Mouse (Mus musculus): ENCODE results near the gene Adarb2. TPM values are rescaled to one million over a fixed set of nuclear protein-coding genes. Genes with fewer than 3 reads are reported as not detected.

Gene Adarb2
- polyA plus RNA-seq, 1 experiment from 2014 or later, result 24.7 TPM

- 47% methylated on average over 4 of the region's 4 CpGs for WGBS
- ATAC-seq (ENCODE audit: low FRiP score), result no peak
Observed at GRCm38 (mm10) chr13:8515979-8516715, 313.5 kb downstream of the Adarb2 start.

GRCm38 (mm10) chr13:8519204-8519603 lies 316.5 kb downstream of the Adarb2 start:
- no peaks in the 10 kb centered on the region for H3K4me1 ChIP-seq
- no peak overlapping the region for H3K27ac ChIP-seq (replicated peaks)
- no peak overlapping the region for H3K4me2 ChIP-seq
- H3K9me3 ChIP-seq (replicated peaks), result no peaks in the 10 kb centered on the region
- no peak overlapping the region for H3K9ac ChIP-seq (replicated peaks)
- H3K36me3 ChIP-seq, result no peaks in the 10 kb centered on the region
- no peak overlapping the region for H3K4me3 ChIP-seq (replicated peaks)
- no peaks in the 10 kb centered on the region for H3K27me3 ChIP-seq (replicated peaks)
- ATAC-seq (ENCODE audit: low FRiP score), result no peak
- 70% methylated on average over 5 of the region's 5 CpGs for WGBS

More at GRCm38 (mm10) chr13:8515979-8516715, 313.5 kb downstream of the Adarb2 start:
- H3K9ac ChIP-seq (replicated peaks), result no peak overlapping the region
- H3K27ac ChIP-seq (replicated peaks), result no peak overlapping the region
- no peaks in the 10 kb centered on the region for H3K9me3 ChIP-seq (replicated peaks)
- peaks cover 3% of the 10 kb centered on the region for H3K4me1 ChIP-seq
- H3K4me3 ChIP-seq (replicated peaks), result no peak overlapping the region
- no peaks in the 10 kb centered on the region for H3K36me3 ChIP-seq
- H3K4me2 ChIP-seq, result no peak overlapping the region
- no peaks in the 10 kb centered on the region for H3K27me3 ChIP-seq (replicated peaks)

- H3K4me1 ChIP-seq, result 0 out of 2 replicates have a peak, but pooled peaks cover 2% of the 10 kb centered on the region
- no peaks in the 10 kb centered on the region for H3K9me3 ChIP-seq (replicated peaks)
- no peaks in the 10 kb centered on the region for H3K27me3 ChIP-seq (replicated peaks)
- H3K4me3 ChIP-seq (replicated peaks), result no peak overlapping the region
- peak; percentile 53 for ATAC-seq (ENCODE audit: low FRiP score)
- no peaks in the 10 kb centered on the region for H3K36me3 ChIP-seq
- 34% methylated on average over 9 of the region's 9 CpGs for WGBS
- no peak overlapping the region for H3K4me2 ChIP-seq
- no peak overlapping the region for H3K9ac ChIP-seq (replicated peaks)
- no peak overlapping the region for H3K27ac ChIP-seq (replicated peaks)
Observed at GRCm38 (mm10) chr13:8525748-8526631, 323.3 kb downstream of the Adarb2 start.

GRCm38 (mm10) chr13:8534265-8535113 lies 331.8 kb downstream of the Adarb2 start:
- WGBS, result 79% methylated on average over 9 of the region's 9 CpGs
- no peak; the same call in 1 of the 2 replicates for ATAC-seq (ENCODE audit: low FRiP score)

GRCm38 (mm10) chr13:8538481-8538880 lies 335.8 kb downstream of the Adarb2 start:
- Histone ChIP-seq H3K36me3 (no peaks in the 10 kb centered on the region), H3K27ac (replicated peaks) (no peak overlapping the region), H3K4me3 (replicated peaks) (no peak overlapping the region), H3K4me1 (no peaks in the 10 kb centered on the region), H3K9ac (replicated peaks) (no peak overlapping the region), H3K27me3 (replicated peaks) (no peaks in the 10 kb centered on the region), H3K9me3 (replicated peaks) (no peaks in the 10 kb centered on the region), H3K4me2 (no peak overlapping the region)
- ATAC-seq (ENCODE audit: low FRiP score), result no peak
- WGBS, result 85% methylated on average over 2 of the region's 2 CpGs

More at GRCm38 (mm10) chr13:8534265-8535113, 331.8 kb downstream of the Adarb2 start:
- Histone ChIP-seq H3K4me1 (no peaks in the 10 kb centered on the region), H3K27me3 (replicated peaks) (no peaks in the 10 kb centered on the region), H3K4me3 (replicated peaks) (no peak overlapping the region), H3K4me2 (no peak overlapping the region), H3K9me3 (replicated peaks) (no peaks in the 10 kb centered on the region), H3K27ac (replicated peaks) (no peak overlapping the region), H3K36me3 (no peaks in the 10 kb centered on the region), H3K9ac (replicated peaks) (no peak overlapping the region)

- no peaks in the 10 kb centered on the region for H3K4me1 ChIP-seq
- no peaks in the 10 kb centered on the region for H3K36me3 ChIP-seq
- no peak overlapping the region for H3K4me3 ChIP-seq (replicated peaks)
- H3K9ac ChIP-seq (replicated peaks), result no peak overlapping the region
- no peak overlapping the region for H3K27ac ChIP-seq (replicated peaks)
- H3K4me2 ChIP-seq, result no peak overlapping the region
- 92% methylated on average over 10 of the region's 10 CpGs for WGBS
- ATAC-seq (ENCODE audit: low FRiP score), result no peak
- H3K27me3 ChIP-seq (replicated peaks), result no peaks in the 10 kb centered on the region
- no peaks in the 10 kb centered on the region for H3K9me3 ChIP-seq (replicated peaks)
Observed at GRCm38 (mm10) chr13:8538896-8539295, 336.2 kb downstream of the Adarb2 start.

GRCm38 (mm10) chr13:8542684-8543083 lies 340.0 kb downstream of the Adarb2 start:
- 92% methylated on average over 2 of the region's 2 CpGs for WGBS
- H3K27ac ChIP-seq (replicated peaks), result no peak overlapping the region
- no peak overlapping the region for H3K9ac ChIP-seq (replicated peaks)
- H3K4me2 ChIP-seq, result no peak overlapping the region
- H3K27me3 ChIP-seq (replicated peaks), result no peaks in the 10 kb centered on the region
- H3K4me3 ChIP-seq (replicated peaks), result no peak overlapping the region
- H3K9me3 ChIP-seq (replicated peaks), result no peaks in the 10 kb centered on the region
- no peaks in the 10 kb centered on the region for H3K36me3 ChIP-seq
- ATAC-seq (ENCODE audit: low FRiP score), result no peak
- no peaks in the 10 kb centered on the region for H3K4me1 ChIP-seq

GRCm38 (mm10) chr13:8552242-8552641 lies 349.6 kb downstream of the Adarb2 start:
- 85% methylated on average over 2 of the region's 2 CpGs for WGBS
- no peak overlapping the region for H3K4me3 ChIP-seq (replicated peaks)
- H3K27me3 ChIP-seq (replicated peaks), result no peaks in the 10 kb centered on the region
- H3K9me3 ChIP-seq (replicated peaks), result no peaks in the 10 kb centered on the region
- ATAC-seq (ENCODE audit: low FRiP score), result no peak
- no peak overlapping the region for H3K9ac ChIP-seq (replicated peaks)
- no peak overlapping the region for H3K4me2 ChIP-seq
- H3K36me3 ChIP-seq, result no peaks in the 10 kb centered on the region
- H3K4me1 ChIP-seq, result no peaks in the 10 kb centered on the region
- H3K27ac ChIP-seq (replicated peaks), result no peak overlapping the region

GRCm38 (mm10) chr13:8557784-8558183 lies 355.1 kb downstream of the Adarb2 start:
- Histone ChIP-seq H3K4me2 (no peak overlapping the region), H3K36me3 (no peaks in the 10 kb centered on the region), H3K27ac (replicated peaks) (no peak overlapping the region), H3K9me3 (replicated peaks) (no peaks in the 10 kb centered on the region), H3K27me3 (replicated peaks) (no peaks in the 10 kb centered on the region), H3K4me3 (replicated peaks) (no peak overlapping the region), H3K4me1 (peaks cover 6% of the 10 kb centered on the region; the same call in 1 of the 2 replicates), H3K9ac (replicated peaks) (no peak overlapping the region)
- no peak for ATAC-seq (ENCODE audit: low FRiP score)
- 42% methylated on average over 4 of the region's 4 CpGs for WGBS

- Histone ChIP-seq H3K4me1 (peaks cover 6% of the 10 kb centered on the region; the same call in 1 of the 2 replicates), H3K4me3 (replicated peaks) (no peak overlapping the region), H3K4me2 (no peak overlapping the region), H3K27me3 (replicated peaks) (no peaks in the 10 kb centered on the region), H3K9me3 (replicated peaks) (no peaks in the 10 kb centered on the region), H3K27ac (replicated peaks) (no peak overlapping the region), H3K9ac (replicated peaks) (no peak overlapping the region), H3K36me3 (no peaks in the 10 kb centered on the region)
- ATAC-seq (ENCODE audit: low FRiP score), result no peak
Observed at GRCm38 (mm10) chr13:8560485-8560884, 357.8 kb downstream of the Adarb2 start.

- Histone ChIP-seq H3K4me3 (replicated peaks) (no peak overlapping the region), H3K36me3 (no peaks in the 10 kb centered on the region), H3K27ac (replicated peaks) (no peak overlapping the region), H3K4me1 (peaks cover 8% of the 10 kb centered on the region), H3K27me3 (replicated peaks) (no peaks in the 10 kb centered on the region), H3K9me3 (replicated peaks) (no peaks in the 10 kb centered on the region), H3K4me2 (no peak overlapping the region), H3K9ac (replicated peaks) (no peak overlapping the region)
- 72% methylated on average over 7 of the region's 7 CpGs for WGBS
- no peak for ATAC-seq (ENCODE audit: low FRiP score)
Observed at GRCm38 (mm10) chr13:8563161-8563560, 360.5 kb downstream of the Adarb2 start.
